Mouse (Mus musculus): Measurements from ENCODE around the gene Gm21885. TPM values are rescaled to one million over a fixed set of nuclear protein-coding genes. Genes with fewer than 3 reads are reported as not detected.

Gm21885 gene
- polyA plus RNA-seq, 1 experiment from 2014 or later: not detected

Other genes starting within 250 kb of the Gm21885 start
- 11.5 to 13.3 TPM (median 11.7 TPM) in 3 replicates for gene Tob1, start 70.4 kb upstream of the Gm21885 start, polyA plus RNA-seq (2018)
- gene Wfikkn2, start 35.9 kb upstream of the Gm21885 start, polyA plus RNA-seq (2018): not detected in 3 replicates
- 57.8 to 99.2 TPM (median 95.9 TPM) in 3 replicates for gene Luc7l3, start 40.1 kb downstream of the Gm21885 start, polyA plus RNA-seq (2018)
- gene Ankrd40, start 46.1 kb downstream of the Gm21885 start, polyA plus RNA-seq (2018): 51.9 to 117 TPM (median 63.5 TPM) in 3 replicates
- 91.2 to 119 TPM (median 103 TPM) in 3 replicates for gene Abcc3, start 111.1 kb downstream of the Gm21885 start, polyA plus RNA-seq (2018)
- gene Cacna1g, start 192.3 kb downstream of the Gm21885 start, polyA plus RNA-seq (2018): not detected in 3 replicates
- not detected in 3 replicates for gene Spata20, start 204.3 kb downstream of the Gm21885 start, polyA plus RNA-seq (2018)
- gene Epn3, start 218.1 kb downstream of the Gm21885 start, polyA plus RNA-seq (2018): not detected in 3 replicates
- gene Mycbpap, start 239.9 kb downstream of the Gm21885 start, polyA plus RNA-seq (2018): 0.11 to 0.23 TPM in 2 of 3 replicates, not detected in the other